Mouse (Mus musculus) urinary bladder, postnatal 10 days (tissue): ENCODE data around the gene Cd7.
"Not testable (repeated sequence)": the region's sequence is repeated elsewhere in the genome, so short reads cannot be mapped to it uniquely, and the experiment has no call there.

Experiments used
- DNase-seq: peaks from one replicate; pipeline ENCODE4 v3.0.0; 2022; ENCODE audit warnings: low spot score

Cd7 gene

DNA sequence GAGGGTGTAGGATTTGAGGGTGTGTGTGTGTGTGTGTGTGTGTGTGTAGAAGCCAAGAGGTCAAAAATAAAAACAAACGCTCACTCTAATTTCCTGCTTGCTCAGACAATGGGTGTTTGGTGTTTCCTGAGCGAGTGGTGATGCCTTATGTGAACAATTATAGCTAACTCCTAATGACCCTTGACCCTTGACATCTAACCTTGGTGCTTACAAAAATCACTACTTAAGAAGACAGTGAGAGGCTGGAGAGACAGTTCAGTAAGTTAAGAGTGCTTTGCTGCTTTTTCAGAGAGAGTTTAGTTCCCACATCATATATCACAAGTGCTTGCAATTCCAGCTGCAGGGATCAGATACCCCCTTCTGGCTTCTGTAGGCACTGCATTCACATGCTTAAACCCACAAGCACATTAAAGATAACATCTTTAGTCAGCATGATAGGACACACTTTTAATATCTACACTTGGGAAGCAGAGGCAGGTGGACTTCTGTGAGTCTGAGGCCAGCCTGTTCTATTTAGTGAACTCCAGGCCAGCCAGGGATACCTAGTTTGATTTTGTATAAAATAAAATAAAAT lies 8.7 kb upstream of the Cd7 start:
- DNase-seq = no peak

DNA sequence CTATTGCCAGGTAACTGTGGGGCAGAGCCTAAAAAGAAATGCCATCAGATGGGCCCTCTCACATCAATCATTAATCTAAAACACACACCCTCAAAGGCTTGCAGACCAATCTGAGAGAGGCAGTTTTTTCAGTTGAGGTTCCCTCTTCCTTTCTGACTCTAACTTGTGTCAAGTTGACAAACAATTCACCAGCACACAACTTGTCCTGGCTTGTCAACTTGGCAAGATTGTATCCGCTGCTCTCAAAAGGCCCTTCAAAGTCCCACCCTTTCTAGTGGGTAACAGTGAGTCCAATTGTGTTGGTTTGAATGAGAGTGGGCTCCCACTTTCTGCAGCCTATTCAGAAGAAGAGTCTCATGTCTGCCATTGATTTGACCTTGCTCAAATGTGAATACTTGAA lies 6.1 kb upstream of the Cd7 start:
- no peak for DNase-seq

DNA sequence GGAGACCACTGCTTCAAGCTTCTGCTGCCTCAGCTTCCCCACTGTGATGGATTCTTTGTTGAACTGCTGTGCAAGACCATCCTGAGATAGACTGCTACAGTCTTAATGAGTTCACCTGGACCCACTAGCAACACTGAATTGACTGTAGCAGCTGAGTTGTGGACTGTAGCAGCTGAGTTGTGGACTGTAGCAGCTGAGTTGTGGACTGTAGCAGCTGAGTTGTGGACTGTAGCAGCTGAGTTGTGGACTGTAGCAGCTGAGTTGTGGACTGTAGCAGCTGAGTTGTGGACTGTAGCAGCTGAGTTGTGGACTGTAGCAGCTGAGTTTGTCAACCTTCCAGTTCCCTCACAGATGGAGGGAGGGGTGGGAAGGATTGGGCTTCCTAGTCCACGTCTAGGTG lies 3.8 kb upstream of the Cd7 start:
- not testable (repeated sequence) for DNase-seq

GRCm38 (mm10) chr11:121042480-121042879 lies 3.3 kb upstream of the Cd7 start:
- no peak for DNase-seq

DNA sequence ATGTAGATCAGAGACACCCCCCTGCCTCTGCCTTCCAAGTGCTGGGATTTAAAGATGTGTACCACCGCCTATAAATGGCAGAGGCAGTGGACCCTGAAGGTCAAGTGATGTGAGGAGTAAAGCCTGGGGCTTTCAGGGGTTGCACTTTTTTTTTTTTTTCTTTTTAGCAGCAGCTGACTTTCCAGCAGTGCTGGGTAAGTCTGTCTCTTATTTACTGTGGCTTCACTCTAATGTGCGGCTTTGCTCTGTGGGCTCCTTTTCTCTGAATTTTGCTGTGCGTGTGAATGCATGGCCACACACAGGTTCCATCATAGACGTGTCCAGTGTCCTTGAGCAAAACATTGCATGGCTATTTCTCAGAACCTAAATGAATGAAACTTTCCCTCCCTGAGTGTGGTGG lies 2.4 kb upstream of the Cd7 start:
- no peak for DNase-seq

DNA sequence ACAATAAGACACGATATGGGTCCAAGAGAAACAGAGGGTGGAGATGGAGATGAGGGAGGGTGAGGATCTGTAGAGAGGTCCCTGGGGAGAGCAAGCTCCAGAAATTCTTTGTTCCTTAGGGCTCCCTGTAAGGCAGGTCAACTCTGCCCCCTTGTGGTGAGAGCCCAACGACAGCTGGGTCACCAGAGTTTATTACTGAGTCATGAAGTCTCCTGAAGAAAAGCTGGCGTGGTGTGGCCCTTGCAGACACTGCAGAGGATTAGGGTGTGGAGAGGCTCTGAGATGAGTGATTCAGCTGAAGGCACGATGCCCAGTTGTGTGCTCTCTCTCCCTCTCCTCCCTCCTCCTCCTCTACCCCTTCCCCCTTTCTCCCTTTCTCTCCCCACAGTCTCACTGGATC lies 2.0 kb upstream of the Cd7 start:
- peak; percentile 52 for DNase-seq

- no peak for DNase-seq
Measured at GRCm38 (mm10) chr11:121038366-121039240, 615 bp downstream of the Cd7 start.

DNA sequence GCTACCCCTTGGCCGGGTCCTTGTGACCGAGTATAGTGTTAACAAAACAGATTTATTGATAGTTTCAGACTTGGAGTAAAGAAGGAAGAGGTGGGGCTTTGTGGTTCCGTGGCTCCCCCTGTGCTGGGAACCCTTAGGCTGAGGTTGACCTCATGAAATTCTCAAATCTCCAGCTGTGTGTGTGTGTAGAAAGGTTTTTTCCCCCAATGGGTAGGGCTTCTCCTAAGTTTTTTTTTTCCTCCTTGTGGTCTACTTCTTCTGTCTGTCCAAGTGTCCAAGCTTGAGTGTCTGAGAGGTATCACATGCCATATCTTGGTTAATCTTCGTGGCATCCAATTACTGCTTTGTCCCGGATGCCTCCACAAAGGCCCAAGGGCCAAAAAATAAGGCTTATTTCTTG lies 6.1 kb downstream of the Cd7 start:
- DNase-seq = no peak

GRCm38 (mm10) chr11:121027259-121027658 lies 12.0 kb downstream of the Cd7 start:
- no peak for DNase-seq

DNA sequence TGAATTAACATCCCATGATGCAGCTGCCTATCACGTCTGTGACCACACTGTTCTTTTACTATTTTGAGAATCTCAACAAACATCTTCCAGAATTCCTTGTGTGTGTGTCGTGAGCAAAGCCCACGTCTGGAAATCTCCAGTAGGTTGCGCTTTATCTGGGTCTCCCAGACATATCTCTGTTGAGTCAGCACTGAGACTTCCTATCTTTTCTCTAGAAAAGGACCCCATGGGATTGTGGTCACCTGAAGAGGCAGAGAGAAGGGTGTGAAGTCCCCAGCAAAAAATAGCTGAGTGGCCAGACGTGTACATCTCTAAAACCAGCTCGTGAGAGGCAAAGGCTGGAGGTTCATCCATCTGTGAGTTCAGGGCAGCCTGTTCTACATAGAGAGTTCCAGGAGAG lies 15.1 kb downstream of the Cd7 start:
- no peak for DNase-seq

- no peak for DNase-seq
Measured at GRCm38 (mm10) chr11:121019501-121019900, 19.7 kb downstream of the Cd7 start.

DNA sequence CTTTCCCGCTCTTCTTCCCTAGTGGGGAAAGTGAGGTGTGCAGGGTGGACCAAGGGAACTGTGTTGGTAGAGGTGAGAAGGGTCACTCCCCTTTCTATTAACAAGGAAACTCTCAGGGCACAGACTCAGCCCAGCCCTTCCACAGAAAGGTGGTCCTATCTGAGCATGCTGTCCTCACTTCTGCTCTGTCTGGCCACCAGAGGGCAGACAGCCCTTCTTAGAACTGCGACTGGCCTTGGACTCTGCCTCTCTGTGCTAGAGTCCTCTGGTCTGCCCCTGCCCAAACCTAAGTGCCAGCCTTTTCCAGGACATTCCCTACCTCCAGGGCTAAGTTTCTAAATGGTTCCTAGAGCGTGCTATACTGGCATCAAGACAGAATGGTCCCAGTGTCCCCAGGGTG lies 21.5 kb downstream of the Cd7 start:
- DNase-seq = no peak

DNA sequence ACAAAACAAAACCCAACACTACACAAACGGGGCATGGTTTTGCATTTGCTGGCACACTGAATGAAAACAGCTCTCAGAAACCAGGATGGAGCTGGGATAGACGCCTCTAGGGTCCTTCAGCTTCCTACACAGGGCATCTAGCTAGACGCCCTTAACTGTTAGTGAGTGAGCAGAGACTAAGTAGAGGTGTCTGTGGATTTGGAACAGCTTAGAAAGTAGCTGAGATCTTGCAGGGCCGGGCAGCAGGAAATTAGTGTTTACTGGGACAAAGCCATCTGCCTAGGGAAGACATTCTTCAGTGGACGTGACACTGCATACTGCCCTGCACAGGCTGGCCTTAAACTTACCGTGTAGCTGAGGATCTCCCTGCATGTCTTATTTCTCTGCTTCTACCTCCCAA lies 23.7 kb downstream of the Cd7 start:
- DNase-seq = no peak

DNA sequence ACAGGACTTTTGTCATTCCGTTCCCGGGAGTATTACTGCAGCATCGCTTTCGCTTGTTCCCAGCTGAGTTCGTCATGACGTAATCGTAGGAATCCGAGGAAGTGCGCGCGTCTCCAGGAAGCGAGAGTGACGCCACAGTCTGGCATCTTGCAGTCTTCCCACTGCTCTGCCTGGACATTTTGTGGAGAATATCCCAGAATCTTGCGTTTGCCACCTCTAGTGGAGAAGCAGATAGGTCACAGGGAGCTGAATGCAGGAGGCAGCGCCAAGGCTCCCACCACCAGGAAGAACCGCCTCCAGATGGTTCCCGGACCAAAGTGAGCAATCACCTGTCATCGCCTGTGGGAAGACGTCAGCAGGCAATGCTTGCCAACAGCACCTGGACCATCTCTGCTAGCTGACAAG lies 24.3 kb downstream of the Cd7 start:
- DNase-seq = no peak

DNA sequence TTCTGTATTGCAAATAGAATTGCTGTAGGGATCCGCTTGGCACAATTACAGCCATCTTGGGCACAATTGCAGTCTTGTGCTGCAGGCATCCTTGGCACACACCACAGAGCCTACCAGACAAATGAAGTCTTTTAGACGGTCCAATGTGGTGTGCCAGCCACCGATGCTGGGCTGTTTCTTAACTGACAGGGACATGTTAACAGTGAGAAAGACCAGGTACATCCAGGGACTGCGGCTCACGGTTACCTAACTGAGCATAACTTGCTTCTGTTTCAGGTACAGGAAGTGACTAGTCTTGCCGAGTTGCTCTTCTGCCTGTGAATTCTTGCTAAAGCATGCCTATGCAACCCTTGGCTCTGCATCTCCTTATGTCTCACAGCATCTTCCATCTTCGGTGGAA lies 25.6 kb downstream of the Cd7 start:
- DNase-seq = no peak

GRCm38 (mm10) chr11:121010044-121010755 lies 29.0 kb downstream of the Cd7 start:
- DNase-seq = no peak

DNA sequence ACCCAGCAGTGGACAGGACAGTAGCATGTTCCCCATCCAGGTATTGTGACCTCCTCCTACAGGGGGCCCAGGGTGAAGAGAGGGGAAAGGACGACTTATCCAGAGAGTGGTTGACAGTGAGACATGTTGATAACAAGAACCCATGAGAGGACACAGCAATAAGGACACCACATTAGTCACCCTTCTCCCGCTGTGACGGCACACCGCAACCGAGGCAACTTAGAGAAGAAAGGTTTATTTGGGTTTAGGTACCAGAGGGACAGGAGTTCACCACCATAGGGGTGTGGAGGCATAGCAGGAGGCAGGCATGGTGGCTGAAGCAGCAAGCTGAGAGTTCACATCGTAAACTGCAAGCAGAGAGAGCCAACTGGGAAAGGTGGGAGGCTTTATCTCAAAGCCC lies 33.0 kb downstream of the Cd7 start:
- no peak for DNase-seq

DNA sequence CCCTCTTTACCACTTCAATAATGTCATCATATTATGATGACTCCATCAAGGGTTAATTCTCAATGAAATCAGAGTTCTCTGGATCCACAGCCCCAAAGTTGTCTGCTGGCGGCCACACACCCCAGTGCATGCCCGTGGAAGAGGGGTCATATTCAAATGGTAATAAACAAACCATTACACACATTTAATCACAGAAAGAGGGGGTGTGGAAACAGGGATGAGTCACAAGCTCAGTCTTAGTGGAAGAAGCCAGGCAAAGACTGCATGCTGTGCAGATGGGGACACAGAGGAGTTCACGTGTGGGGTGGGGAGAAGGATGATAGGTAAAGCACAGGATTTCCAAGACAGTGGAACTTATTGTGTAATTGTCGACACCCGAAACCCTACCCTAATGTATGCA lies 34.9 kb downstream of the Cd7 start:
- no peak for DNase-seq

GRCm38 (mm10) chr11:121001966-121002365 lies 37.3 kb downstream of the Cd7 start:
- DNase-seq = no peak

DNA sequence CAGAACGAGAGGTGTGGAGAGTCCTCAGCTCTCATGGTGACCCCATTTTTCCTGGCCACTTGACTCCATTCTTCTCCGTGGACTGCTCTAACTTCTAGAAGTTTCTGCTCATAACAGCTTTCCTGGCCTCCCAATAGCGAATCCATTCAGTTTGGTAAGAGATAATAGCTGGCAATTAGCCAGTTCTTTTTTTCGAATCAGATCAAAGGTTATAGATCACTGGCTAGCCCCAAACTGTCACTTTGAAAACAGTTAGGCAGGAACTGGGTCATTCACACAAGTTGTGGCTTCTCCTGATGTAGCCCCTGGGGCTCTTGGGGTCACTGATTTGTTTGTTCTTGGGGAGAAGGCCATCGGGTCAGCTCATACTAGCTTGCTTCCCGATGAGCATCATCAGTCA lies 44.5 kb downstream of the Cd7 start:
- no peak for DNase-seq

DNA sequence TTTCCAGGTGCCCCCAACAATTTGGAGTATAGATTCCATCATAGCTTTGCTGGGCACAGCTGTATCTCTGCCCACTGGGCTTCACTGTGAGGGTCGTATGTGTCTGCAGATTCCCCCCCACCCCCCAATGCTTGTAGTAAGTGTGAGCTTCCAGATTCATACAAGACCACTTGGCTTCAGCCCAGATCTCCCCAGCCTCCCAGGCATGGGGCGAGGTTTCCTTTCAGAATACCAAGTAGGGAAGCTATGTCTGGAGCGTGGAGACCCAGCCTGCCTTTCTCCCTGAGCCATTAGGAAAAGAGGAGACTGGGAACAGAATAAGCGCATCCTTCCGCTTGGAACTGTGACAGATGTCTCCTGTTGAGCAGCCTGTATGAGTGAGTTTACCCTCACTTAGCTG lies 45.6 kb downstream of the Cd7 start:
- no peak for DNase-seq

- no peak for DNase-seq
Measured at GRCm38 (mm10) chr11:120993080-120993479, 46.1 kb downstream of the Cd7 start.

- DNase-seq = no peak
Measured at GRCm38 (mm10) chr11:120991791-120992190, 47.4 kb downstream of the Cd7 start.
